Mouse (Mus musculus) megakaryocyte, embryonic 14.5 days (primary cell): ENCODE data around the gene Lrrc10.

Experiments
- FLI1 ChIP-seq: IDR thresholded peaks from 2 replicates; pipeline ENCODE4 v1.6.1; 2012; ENCODE audit warnings: low read length, inconsistent platforms, mixed read lengths
- GATA1 ChIP-seq: IDR thresholded peaks from 3 replicates; pipeline ENCODE4 v1.6.1; 2012; ENCODE audit warnings: mixed read lengths, low read length, inconsistent platforms, borderline replicate concordance

GRCm38 (mm10) chr10:117064076-117064475 lies 18.9 kb downstream of the Lrrc10 start:
- TF ChIP-seq GATA1 (no peak), FLI1 (no peak)
